Mouse (Mus musculus) liver, postnatal 0 days (tissue): Measurements from ENCODE around the gene Pcgf2. TPM values are rescaled to one million over a fixed set of nuclear protein-coding genes. Genes with fewer than 3 reads are reported as not detected.
"Not testable (repeated sequence)": the region's sequence is repeated elsewhere in the genome, so short reads cannot be mapped to it uniquely, and the experiment has no call there.

Experiments used
- ATAC-seq: fragments of 200-750 bp; cut with Nextera tagmentation; 2 replicates; pipeline ENCODE4 v1.8.0; 2017; ENCODE audit warnings: mild to moderate bottlenecking, moderate library complexity
- DNase-seq: peaks from one replicate; pipeline ENCODE4 v3.0.0-alpha.2; 2016
- H3K27ac ChIP-seq: fragments of 300-500 bp; sonication (generic); 2 replicates; pipeline ENCODE4 v1.5.1; 2014; ENCODE audit warnings: antibody characterized with exemption, moderate library complexity, mild to moderate bottlenecking, low read depth
- H3K27me3 ChIP-seq: fragments of 300-500 bp; sonication (generic); 2 replicates; pipeline ENCODE4 v1.6.1; 2014; ENCODE audit warnings: low read length, control low read depth, mixed read lengths; ENCODE audit not compliant: insufficient read depth
- H3K36me3 ChIP-seq: fragments of 300-500 bp; sonication (generic); replicated peaks from 2 replicates; pipeline ENCODE4 v1.6.1; 2014; ENCODE audit warnings: mild to moderate bottlenecking, control low read depth, low read length, moderate library complexity, mixed read lengths; ENCODE audit not compliant: insufficient read depth
- H3K4me1 ChIP-seq: fragments of 300-500 bp; sonication (generic); 2 replicates; pipeline ENCODE4 v1.6.1; 2014; ENCODE audit warnings: antibody characterized with exemption, mild to moderate bottlenecking, control low read depth; ENCODE audit not compliant: insufficient read depth
- H3K4me2 ChIP-seq: fragments of 300-500 bp; sonication (generic); 2 replicates; pipeline ENCODE4 v1.6.1; 2014; ENCODE audit warnings: low read depth, mild to moderate bottlenecking, low read length, moderate library complexity, mixed read lengths
- H3K4me3 ChIP-seq: fragments of 300-500 bp; sonication (generic); 2 replicates; pipeline ENCODE4 v1.5.1; 2014; ENCODE audit warnings: low read depth, low read length
- H3K9ac ChIP-seq: fragments of 300-500 bp; sonication (generic); replicated peaks from 2 replicates; pipeline ENCODE4 v1.6.1; 2014; ENCODE audit warnings: mild to moderate bottlenecking, moderate library complexity
- H3K9me3 ChIP-seq: fragments of 300-500 bp; sonication (generic); 2 replicates; pipeline ENCODE4 v1.6.1; 2016; ENCODE audit warnings: mild to moderate bottlenecking, control low read depth, low read length, mixed read lengths
- CTCF ChIP-seq: sonication (generic); IDR thresholded peaks from 2 replicates; pipeline ENCODE4 v1.5.1; 2016; ENCODE audit warnings: antibody characterized with exemption, low read depth
- EP300 ChIP-seq: IDR thresholded peaks from 2 replicates; pipeline ENCODE4 v1.6.1; 2016; ENCODE audit warnings: antibody characterized with exemption, low read depth, mild to moderate bottlenecking
- WGBS: fragments of 180-500 bp; shearing (Covaris S2); extraction: QIAGEN DNeasy Blood & Tissue Kit; methylation state at CpG from one replicate; pipeline ENCODE4 v1.1.7; 2014; ENCODE audit not compliant: insufficient replicate concordance; 5-methylcytosine and 5-hydroxymethylcytosine counted together
- polyA plus RNA-seq: library from polyadenylated mRNA; unstranded; fragments of >200 nt; fragmentation: Nextera tagmentation; extraction: Ambion mirVana; gene quantifications from 2 replicates; pipeline ENCODE4 v1.2.1, GENCODE M21; 2015

The Pcgf2 gene
- polyA plus RNA-seq, 1 experiment from 2014 or later, result 1.9 TPM

- Histone ChIP-seq H3K4me3 (no peak overlapping the region), H3K27me3 (no peaks in the 10 kb centered on the region), H3K9me3 (no peaks in the 10 kb centered on the region), H3K27ac (no peak overlapping the region), H3K9ac (no peak overlapping the region), H3K36me3 (peaks cover 7% of the 10 kb centered on the region), H3K4me2 (no peak overlapping the region), H3K4me1 (peaks cover 3% of the 10 kb centered on the region; the same call in 1 of the 2 replicates)
- ATAC-seq, result no peak
- no peak for DNase-seq
- 84% methylated on average over 5 of the region's 5 CpGs for WGBS
- no peak for TF ChIP-seq CTCF
- no peak for TF ChIP-seq EP300
Measured at GRCm38 (mm10) chr11:97736645-97737044, 36.3 kb upstream of the Pcgf2 start.

- peaks cover 17% of the 10 kb centered on the region for H3K36me3 ChIP-seq
- 58% methylated on average over 5 of the region's 5 CpGs for WGBS
- H3K27ac ChIP-seq, H3K9ac ChIP-seq, H3K4me3 ChIP-seq, ATAC-seq, DNase-seq, H3K4me1 ChIP-seq, H3K27me3 ChIP-seq, H3K4me2 ChIP-seq, H3K9me3 ChIP-seq: not testable (repeated sequence)
Measured at GRCm38 (mm10) chr11:97734810-97735209, 34.5 kb upstream of the Pcgf2 start.

GRCm38 (mm10) chr11:97733689-97734088 is 33.4 kb upstream of the Pcgf2 start:
- Histone ChIP-seq H3K9ac (no peak overlapping the region), H3K27ac (no peak overlapping the region), H3K27me3 (no peaks in the 10 kb centered on the region), H3K36me3 (peaks cover 25% of the 10 kb centered on the region), H3K4me3 (no peak overlapping the region), H3K9me3 (no peaks in the 10 kb centered on the region), H3K4me1 (no peaks in the 10 kb centered on the region), H3K4me2 (no peak overlapping the region)
- WGBS, result 36% methylated on average over 10 of the region's 10 CpGs
- DNase-seq, result no peak
- ATAC-seq, result no peak
- TF ChIP-seq CTCF (no peak), EP300 (no peak)

- DNase-seq (no peak), ATAC-seq (peak; percentile 15; the same call in 1 of the 2 replicates)
- H3K4me1 ChIP-seq, result 0 out of 2 replicates have a peak, but pooled peaks cover 2% of the 10 kb centered on the region
- H3K4me3 ChIP-seq, result no peak overlapping the region
- H3K9ac ChIP-seq, result no peak overlapping the region
- peaks cover 40% of the 10 kb centered on the region for H3K36me3 ChIP-seq
- peak overlapping the region; percentile 63; the same call in 1 of the 2 replicates for H3K27ac ChIP-seq
- TF ChIP-seq CTCF (no peak), EP300 (no peak)
- WGBS, result 63% methylated on average over 7 of the region's 7 CpGs
- H3K4me2 ChIP-seq, result no peak overlapping the region; the same call in 1 of the 2 replicates
- no peaks in the 10 kb centered on the region for H3K9me3 ChIP-seq
- H3K27me3 ChIP-seq, result no peaks in the 10 kb centered on the region
Measured at GRCm38 (mm10) chr11:97728730-97729129, 28.4 kb upstream of the Pcgf2 start.

GRCm38 (mm10) chr11:97728311-97728710 is 28.0 kb upstream of the Pcgf2 start:
- Histone ChIP-seq H3K36me3 (peaks cover 41% of the 10 kb centered on the region), H3K9me3 (no peaks in the 10 kb centered on the region), H3K9ac (no peak overlapping the region), H3K4me2 (no peak overlapping the region; the same call in 1 of the 2 replicates), H3K4me1 (0 out of 2 replicates have a peak, but pooled peaks cover 2% of the 10 kb centered on the region), H3K4me3 (no peak overlapping the region), H3K27ac (peak overlapping the region; percentile 63; the same call in 1 of the 2 replicates), H3K27me3 (no peaks in the 10 kb centered on the region)
- WGBS, result 46% methylated on average over 7 of the region's 7 CpGs
- ATAC-seq, result peak; percentile 48; the same call in 1 of the 2 replicates
- peak; percentile 52 for DNase-seq
- no peak for TF ChIP-seq EP300
- no peak for TF ChIP-seq CTCF

- DNase-seq, result no peak
- peak; percentile 41 for ATAC-seq
Measured at GRCm38 (mm10) chr11:97723709-97724108, 23.4 kb upstream of the Pcgf2 start.

More at GRCm38 (mm10) chr11:97723709-97724108, 23.4 kb upstream of the Pcgf2 start:
- H3K27me3 ChIP-seq, result no peaks in the 10 kb centered on the region
- WGBS, result 52% methylated on average over 7 of the region's 7 CpGs
- H3K4me1 ChIP-seq, result 0 out of 2 replicates have a peak, but pooled peaks cover 7% of the 10 kb centered on the region
- H3K4me2 ChIP-seq, result no peak overlapping the region
- 0 out of 2 replicates have a peak, but pooled peaks cover 2% of the 10 kb centered on the region for H3K9me3 ChIP-seq
- TF ChIP-seq CTCF (no peak), EP300 (no peak)
- 0 out of 2 replicates have a peak overlapping the region, but pooled peaks have one; percentile 12 for H3K27ac ChIP-seq
- H3K36me3 ChIP-seq, result peaks cover 47% of the 10 kb centered on the region
- no peak overlapping the region for H3K9ac ChIP-seq
- no peak overlapping the region for H3K4me3 ChIP-seq
